Mouse (Mus musculus) lung, postnatal 0 days (tissue): ENCODE data around the gene Mapre3. TPM values are rescaled to one million over a fixed set of nuclear protein-coding genes. Genes with fewer than 3 reads are reported as not detected.

ENCODE experiments used
- ATAC-seq: fragments of 200-750 bp; cut with Nextera tagmentation; 2 replicates; pipeline ENCODE4 v1.8.0; 2017; ENCODE audit warnings: moderate library complexity
- DNase-seq: peaks from one replicate; pipeline ENCODE4 v3.0.0-alpha.2; 2016; ENCODE audit warnings: low spot score
- H3K27ac ChIP-seq: fragments of 300-500 bp; sonication (generic); 2 replicates; pipeline ENCODE4 v1.5.1; 2014; ENCODE audit warnings: antibody characterized with exemption, mild to moderate bottlenecking, low read length, mixed read lengths
- H3K27me3 ChIP-seq: fragments of 300-500 bp; sonication (generic); replicated peaks from 2 replicates; pipeline ENCODE4 v1.6.1; 2014; ENCODE audit warnings: low read length, mixed read lengths; ENCODE audit not compliant: insufficient read depth
- H3K36me3 ChIP-seq: fragments of 300-500 bp; sonication (generic); 2 replicates; pipeline ENCODE4 v1.6.1; 2014; ENCODE audit warnings: low read length, mixed read lengths; ENCODE audit not compliant: insufficient read depth
- H3K4me1 ChIP-seq: fragments of 300-500 bp; sonication (generic); 2 replicates; pipeline ENCODE4 v1.6.1; 2014; ENCODE audit warnings: antibody characterized with exemption, low read depth, low read length, mixed read lengths; ENCODE audit not compliant: insufficient read depth
- H3K4me2 ChIP-seq: fragments of 300-500 bp; sonication (generic); replicated peaks from 2 replicates; pipeline ENCODE4 v1.6.1; 2014; ENCODE audit warnings: low read depth, mild to moderate bottlenecking, low read length, moderate library complexity, mixed read lengths
- H3K4me3 ChIP-seq: fragments of 300-500 bp; sonication (generic); 2 replicates; pipeline ENCODE4 v1.5.1; 2014; ENCODE audit warnings: low read depth, low read length
- H3K9ac ChIP-seq: fragments of 300-500 bp; sonication (generic); replicated peaks from 2 replicates; pipeline ENCODE4 v1.6.1; 2014; ENCODE audit warnings: low read depth, mild to moderate bottlenecking
- H3K9me3 ChIP-seq: fragments of 300-500 bp; sonication (generic); 2 replicates; pipeline ENCODE4 v1.6.1; 2016; ENCODE audit warnings: low read length, mixed read lengths
- CTCF ChIP-seq: IDR thresholded peaks from 2 replicates; pipeline ENCODE4 v1.5.1; 2016; ENCODE audit warnings: antibody characterized with exemption, mild to moderate bottlenecking
- EP300 ChIP-seq: IDR thresholded peaks from 2 replicates; pipeline ENCODE4 v1.6.1; 2016; ENCODE audit warnings: antibody characterized with exemption, mild to moderate bottlenecking, control low read depth
- WGBS: fragments of 180-500 bp; shearing (Covaris S2); extraction: QIAGEN DNeasy Blood & Tissue Kit; methylation state at CpG from one replicate; pipeline ENCODE4 v1.1.7; 2014; 5-methylcytosine and 5-hydroxymethylcytosine counted together
- polyA plus RNA-seq: library from polyadenylated mRNA; unstranded; fragments of >200 nt; fragmentation: Nextera tagmentation; extraction: Ambion mirVana; gene quantifications from 2 replicates; pipeline ENCODE4 v1.2.1, GENCODE M21; 2015

The Mapre3 gene
- polyA plus RNA-seq, 1 experiment from 2014 or later, result 23.2 TPM

GRCm38 (mm10) chr5:30774601-30775371 is 39.7 kb upstream of the Mapre3 start:
- H3K27ac ChIP-seq, result no peak overlapping the region
- peak overlapping the region; percentile 46 for H3K4me2 ChIP-seq
- H3K36me3 ChIP-seq, result no peaks in the 10 kb centered on the region
- 11% methylated on average over 20 of the region's 20 CpGs for WGBS
- H3K9ac ChIP-seq, result no peak overlapping the region
- TF ChIP-seq EP300 (no peak), CTCF (peak; percentile 93)
- peaks cover 4% of the 10 kb centered on the region; the same call in 1 of the 2 replicates for H3K27me3 ChIP-seq
- ATAC-seq, result peak; percentile 91
- no peaks in the 10 kb centered on the region for H3K9me3 ChIP-seq
- H3K4me3 ChIP-seq, result no peak overlapping the region
- no peaks in the 10 kb centered on the region for H3K4me1 ChIP-seq
- DNase-seq, result peak; percentile 95

- H3K27me3 ChIP-seq, result no peaks in the 10 kb centered on the region
- no peaks in the 10 kb centered on the region for H3K9me3 ChIP-seq
- H3K36me3 ChIP-seq, result no peaks in the 10 kb centered on the region
- DNase-seq (peak; percentile 64), ATAC-seq (peak; percentile 76)
- no peaks in the 10 kb centered on the region for H3K4me1 ChIP-seq
- no peak overlapping the region for H3K9ac ChIP-seq
- H3K27ac ChIP-seq, result no peak overlapping the region
- TF ChIP-seq CTCF (peak; percentile 23; the same call in 1 of the 2 replicates), EP300 (no peak)
- no peak overlapping the region for H3K4me3 ChIP-seq
- 45% methylated on average over 9 of the region's 9 CpGs for WGBS
- H3K4me2 ChIP-seq, result no peak overlapping the region
These were observed 33.7 kb upstream of the Mapre3 start for GRCm38 (mm10) chr5:30780699-30781098.

- H3K9ac ChIP-seq, result no peak overlapping the region
- no peak for TF ChIP-seq CTCF
- no peak for TF ChIP-seq EP300
- ATAC-seq (peak; percentile 38; the same call in 1 of the 2 replicates), DNase-seq (peak; percentile 28)
- H3K4me2 ChIP-seq, result no peak overlapping the region
- no peak overlapping the region for H3K27ac ChIP-seq
- no peaks in the 10 kb centered on the region for H3K36me3 ChIP-seq
- H3K4me3 ChIP-seq, result no peak overlapping the region
- H3K27me3 ChIP-seq, result no peaks in the 10 kb centered on the region
- 68% methylated on average over 3 of the region's 3 CpGs for WGBS
- H3K9me3 ChIP-seq, result no peaks in the 10 kb centered on the region
- no peaks in the 10 kb centered on the region for H3K4me1 ChIP-seq
These were observed 33.3 kb upstream of the Mapre3 start for GRCm38 (mm10) chr5:30781147-30781546.

- H3K4me1 ChIP-seq, result no peaks in the 10 kb centered on the region
- no peaks in the 10 kb centered on the region for H3K9me3 ChIP-seq
- no peak overlapping the region for H3K4me2 ChIP-seq
- H3K36me3 ChIP-seq, result no peaks in the 10 kb centered on the region
- DNase-seq (no peak), ATAC-seq (no peak)
- H3K4me3 ChIP-seq, result no peak overlapping the region
- H3K9ac ChIP-seq, result no peak overlapping the region
- TF ChIP-seq EP300 (no peak), CTCF (no peak)
- H3K27ac ChIP-seq, result no peak overlapping the region
- H3K27me3 ChIP-seq, result no peaks in the 10 kb centered on the region
- WGBS, result 62% methylated on average over 5 of the region's 5 CpGs
These were observed 27.1 kb upstream of the Mapre3 start for GRCm38 (mm10) chr5:30787381-30787780.

- Histone ChIP-seq H3K27ac (no peak overlapping the region), H3K4me2 (no peak overlapping the region), H3K9ac (no peak overlapping the region), H3K36me3 (no peaks in the 10 kb centered on the region), H3K9me3 (no peaks in the 10 kb centered on the region), H3K4me3 (no peak overlapping the region), H3K27me3 (no peaks in the 10 kb centered on the region), H3K4me1 (no peaks in the 10 kb centered on the region)
- WGBS, result 75% methylated on average over 3 of the region's 3 CpGs
- DNase-seq, result no peak
- no peak for TF ChIP-seq EP300
- no peak for TF ChIP-seq CTCF
- no peak for ATAC-seq
These were observed 24.4 kb upstream of the Mapre3 start for GRCm38 (mm10) chr5:30790047-30790446.

- DNase-seq, result peak; percentile 66
- WGBS, result 13% methylated on average over 12 of the region's 12 CpGs
- Histone ChIP-seq H3K27me3 (no peaks in the 10 kb centered on the region), H3K4me2 (no peak overlapping the region), H3K9me3 (no peaks in the 10 kb centered on the region), H3K4me1 (no peaks in the 10 kb centered on the region), H3K4me3 (no peak overlapping the region), H3K36me3 (no peaks in the 10 kb centered on the region), H3K27ac (no peak overlapping the region), H3K9ac (no peak overlapping the region)
- peak; percentile 65 for ATAC-seq
- TF ChIP-seq CTCF (peak; percentile 89), EP300 (no peak)
These were observed 18.3 kb upstream of the Mapre3 start for GRCm38 (mm10) chr5:30796125-30796524.
